ENCODE assay signal across 12 mouse cellular contexts in genomic region chr5:34930151-34930975, GRCm38 (mm10). TPM values are rescaled to one million over a fixed set of nuclear protein-coding genes. Genes with fewer than 3 reads are reported as not detected.
DNase-seq lines count a peak whose midpoint lies in the region; ATAC-seq and TF ChIP-seq lines count a peak whose summit lies in the region.
"Had no signal": no experiment of that assay in that cellular context is flagged by ENCODE, and none has a peak within 500 bp of the region (broad histone marks: within the 10 kb centered on the region; RNA-seq: fewer than 3 reads in every experiment).

No protein-coding gene starts in this region.

- H3K9ac ChIP-seq in heart, adult 2 months (ENCODE audit: low read depth, low read length), result no peak overlapping the region
- no peak overlapping the region for H3K9ac ChIP-seq in heart, embryonic 11.5 days (ENCODE audit: low read depth, low read length)
- H3K9ac ChIP-seq in stomach, embryonic 15.5 days, result no peak overlapping the region
- H3K9ac ChIP-seq in stomach, postnatal 0 days (ENCODE audit: low read length), result no peak overlapping the region
- H3K9ac ChIP-seq in liver, embryonic 11.5 days (ENCODE audit: low read depth, low read length), result 0 out of 2 replicates have a peak overlapping the region, but pooled peaks have one; percentile 23

- H3K4me2 ChIP-seq in heart, embryonic 11.5 days, result no peak overlapping the region
- no peak overlapping the region for H3K4me2 ChIP-seq in stomach, embryonic 15.5 days
- H3K4me2 ChIP-seq in stomach, postnatal 0 days (replicated peaks; ENCODE audit: low read depth), result no peak overlapping the region
- H3K4me2 ChIP-seq in liver, embryonic 11.5 days, result peak overlapping the region; percentile 25

- DNase-seq in heart, adult 2 months, result no peak
- no peak for DNase-seq in stomach, postnatal 0 days (ENCODE audit: low spot score)
- DNase-seq in liver, embryonic 11.5 days (ENCODE audit: low spot score), result no peak
- no peak for DNase-seq in spleen, postnatal 4 days (ENCODE audit: low spot score in 2 of 2)
- no peak for DNase-seq in layer of hippocampus, postnatal 25 days (ENCODE audit: extremely low spot score in 1 of 2, low spot score in 1 of 2)
- DNase-seq in left cerebral cortex, adult 9 months (ENCODE audit: low spot score in 2 of 2), result no peak
- DNase-seq: cerebellum, adult 2 months; kidney, postnatal 36 days; lung, postnatal 14 days had no signal

- WGBS in heart, adult 2 months, result 83% methylated on average over 9 of the region's 9 CpGs
- 77% methylated on average over 9 of the region's 9 CpGs for WGBS in heart, embryonic 11.5 days (ENCODE audit: insufficient replicate concordance)
- 80% methylated on average over 9 of the region's 9 CpGs for WGBS in stomach, embryonic 15.5 days
- WGBS in stomach, postnatal 0 days, result 83% methylated on average over 9 of the region's 9 CpGs
- 56% methylated on average over 9 of the region's 9 CpGs for WGBS in liver, embryonic 11.5 days

- peaks cover 3% of the 10 kb centered on the region; the same call in 1 of the 2 replicates for H3K36me3 ChIP-seq in heart, adult 2 months (ENCODE audit: control insufficient read depth, insufficient read depth, low read length)
- no peaks in the 10 kb centered on the region for H3K36me3 ChIP-seq in heart, embryonic 11.5 days (ENCODE audit: control insufficient read depth, insufficient read depth, low read length)
- H3K36me3 ChIP-seq in stomach, embryonic 15.5 days, result no peaks in the 10 kb centered on the region
- no peaks in the 10 kb centered on the region for H3K36me3 ChIP-seq in stomach, postnatal 0 days (ENCODE audit: control insufficient read depth, insufficient read depth, low read length)
- peaks cover 2% of the 10 kb centered on the region; the same call in 1 of the 2 replicates for H3K36me3 ChIP-seq in liver, embryonic 11.5 days (ENCODE audit: control insufficient read depth, insufficient read depth, low read length)

- no peaks in the 10 kb centered on the region for H3K9me3 ChIP-seq in heart, embryonic 11.5 days (replicated peaks; ENCODE audit: control insufficient read depth, low read length)
- no peaks in the 10 kb centered on the region for H3K9me3 ChIP-seq in stomach, embryonic 15.5 days
- no peaks in the 10 kb centered on the region for H3K9me3 ChIP-seq in stomach, postnatal 0 days (ENCODE audit: control insufficient read depth, low read length)
- H3K9me3 ChIP-seq in liver, embryonic 11.5 days (ENCODE audit: control insufficient read depth, low read length), result no peaks in the 10 kb centered on the region

- no peaks in the 10 kb centered on the region for H3K27me3 ChIP-seq in heart, adult 2 months (ENCODE audit: control insufficient read depth, insufficient read depth, low read length)
- H3K27me3 ChIP-seq in heart, embryonic 11.5 days (ENCODE audit: control insufficient read depth, insufficient read depth, low read length), result no peaks in the 10 kb centered on the region
- no peaks in the 10 kb centered on the region for H3K27me3 ChIP-seq in stomach, embryonic 15.5 days (replicated peaks)
- no peaks in the 10 kb centered on the region for H3K27me3 ChIP-seq in stomach, postnatal 0 days (ENCODE audit: control insufficient read depth, insufficient read depth, low read length)
- no peaks in the 10 kb centered on the region for H3K27me3 ChIP-seq in liver, embryonic 11.5 days (replicated peaks; ENCODE audit: control insufficient read depth, insufficient read depth, low read length)

- H3K27ac ChIP-seq in heart, adult 2 months, result peak overlapping the region; percentile 75
- H3K27ac ChIP-seq in heart, embryonic 11.5 days (ENCODE audit: low read depth, low read length), result no peak overlapping the region
- H3K27ac ChIP-seq in stomach, embryonic 15.5 days, result no peak overlapping the region
- H3K27ac ChIP-seq in stomach, postnatal 0 days (replicated peaks), result no peak overlapping the region
- H3K27ac ChIP-seq in liver, embryonic 11.5 days (ENCODE audit: low read depth, low read length), result peak overlapping the region; percentile 66

- no peak for TF ChIP-seq EP300 in heart, adult 2 months (IDR thresholded peaks at IDR 0.05; ENCODE audit: insufficient read depth, low read depth, low read length)
- TF ChIP-seq EP300 in stomach, postnatal 0 days (optimal IDR thresholded peaks at IDR 0.05), result no peak

- intact Hi-C loops in heart, adult 2 months (cut with DNase I), result no loop called here

- no peak overlapping the region for H3K4me3 ChIP-seq in heart, adult 2 months
- H3K4me3 ChIP-seq in heart, embryonic 11.5 days (ENCODE audit: low read depth, low read length), result no peak overlapping the region
- no peak overlapping the region for H3K4me3 ChIP-seq in stomach, embryonic 15.5 days (replicated peaks)
- H3K4me3 ChIP-seq in stomach, postnatal 0 days (ENCODE audit: low read depth, low read length), result no peak overlapping the region
- no peak overlapping the region for H3K4me3 ChIP-seq in liver, embryonic 11.5 days (ENCODE audit: low read depth, low read length)

- no peak for TF ChIP-seq CTCF in heart, adult 2 months (IDR thresholded peaks at IDR 0.05)
- no peak for TF ChIP-seq CTCF in stomach, postnatal 0 days (IDR thresholded peaks at IDR 0.05; ENCODE audit: low read depth)

- H3K4me1 ChIP-seq in heart, adult 2 months (ENCODE audit: control insufficient read depth, insufficient read depth, low read length), result peaks cover 15% of the 10 kb centered on the region
- peaks cover 16% of the 10 kb centered on the region for H3K4me1 ChIP-seq in heart, embryonic 11.5 days (ENCODE audit: control insufficient read depth, insufficient read depth, low read length)
- H3K4me1 ChIP-seq in stomach, embryonic 15.5 days, result 0 out of 2 replicates have a peak, but pooled peaks cover 5% of the 10 kb centered on the region
- H3K4me1 ChIP-seq in stomach, postnatal 0 days (replicated peaks; ENCODE audit: control insufficient read depth, insufficient read depth), result no peaks in the 10 kb centered on the region
- H3K4me1 ChIP-seq in liver, embryonic 11.5 days (replicated peaks; ENCODE audit: control insufficient read depth, insufficient read depth, low read length), result peaks cover 21% of the 10 kb centered on the region

- no peak for TF ChIP-seq POLR2A in heart, adult 2 months (IDR thresholded peaks at IDR 0.05; ENCODE audit: insufficient read depth, low read depth, low read length)

- no peak for ATAC-seq in heart, embryonic 11.5 days (replicated peaks; ENCODE audit: insufficient number of reproducible peaks, low FRiP score, low TSS enrichment)
- peak; percentile 70; the same call in 1 of the 2 replicates for ATAC-seq in stomach, embryonic 15.5 days (ENCODE audit: insufficient read depth, low FRiP score, low read depth)
- no peak for ATAC-seq in stomach, postnatal 0 days (ENCODE audit: low FRiP score, low TSS enrichment)
- peak; percentile 89 for ATAC-seq in liver, embryonic 11.5 days (replicated peaks; ENCODE audit: low FRiP score)

- no peaks in the 10 kb centered on the region for H3K79me2 ChIP-seq in heart, adult 2 months (replicated peaks; ENCODE audit: control insufficient read depth, insufficient read depth, low read length)

RNA-seq across cellular contexts. Expression of gene Rgs12, which starts 18.9 kb away (rescaled TPM):
- 10 to 100 TPM; 13.1 to 16.5 TPM for total RNA-seq in heart, adult 2 months (2021)
- polyA plus RNA-seq in heart, adult 2 months (2012; rRNA removed), result 26.2 and 27.7 TPM in 2 replicates
- polyA plus RNA-seq in heart, embryonic 11.5 days (2014; fragmentation: Nextera tagmentation; extraction: Ambion mirVana), result 25.6 and 29.5 TPM in 2 replicates
- polyA plus RNA-seq in stomach, embryonic 15.5 days (2015; fragmentation: Nextera tagmentation; extraction: Ambion mirVana), result 26.8 and 28.1 TPM in 2 replicates
- 12.7 and 14.2 TPM in 2 replicates for polyA plus RNA-seq in stomach, postnatal 0 days (2015; fragmentation: Nextera tagmentation; extraction: Ambion mirVana)
- polyA plus RNA-seq in liver, embryonic 11.5 days (2014; fragmentation: Nextera tagmentation; extraction: Ambion mirVana), result 38.8 and 39.3 TPM in 2 replicates
- total RNA-seq in layer of hippocampus, postnatal 25 days (2021), result 10 to 100 TPM; 42.7 to 45.9 TPM

RNA-seq across cellular contexts. Expression of gene Msantd1, which starts 22.6 kb away (rescaled TPM):
- under 1 TPM in 1 of 2 experiments, not detected in 1; 0.66 TPM for total RNA-seq in heart, adult 2 months (2021)
- polyA plus RNA-seq in heart, adult 2 months (2012; rRNA removed), result 0.96 and 1.0 TPM in 2 replicates
- 0.42 and 0.97 TPM in 2 replicates for polyA plus RNA-seq in heart, embryonic 11.5 days (2014; fragmentation: Nextera tagmentation; extraction: Ambion mirVana)
- 0.54 and 0.57 TPM in 2 replicates for polyA plus RNA-seq in stomach, embryonic 15.5 days (2015; fragmentation: Nextera tagmentation; extraction: Ambion mirVana)
- polyA plus RNA-seq in stomach, postnatal 0 days (2015; fragmentation: Nextera tagmentation; extraction: Ambion mirVana), result 0.24 and 0.36 TPM in 2 replicates
- polyA plus RNA-seq in liver, embryonic 11.5 days (2014; fragmentation: Nextera tagmentation; extraction: Ambion mirVana), result 0.48 and 0.95 TPM in 2 replicates
- total RNA-seq in layer of hippocampus, postnatal 25 days (2021), result 1 to 10 TPM; 7.0 to 7.4 TPM
- polyA plus RNA-seq: C2C12 had no signal

Comparison
In these comparisons a context has a peak if more than half of its experiments do, and no peak if none do; other contexts are left out.
1. H3K27ac ChIP-seq: peak in heart, adult 2 months (single experiment) and liver, embryonic 11.5 days (single experiment); none in heart, embryonic 11.5 days (single experiment), stomach, embryonic 15.5 days (single experiment) and stomach, postnatal 0 days (single experiment).
2. ATAC-seq: peak in stomach, embryonic 15.5 days (single experiment) and liver, embryonic 11.5 days (single experiment); none in heart, embryonic 11.5 days (single experiment) and stomach, postnatal 0 days (single experiment).